Mouse (Mus musculus) monocyte, adult 2 months (primary cell): ENCODE measurements around the gene Krtcap2.

Experiments used
- DNase-seq, 2 experiments: peaks; one replicate each; pipeline ENCODE4 v3.0.0; 2022; ENCODE audit warnings: low spot score in 2 of 2, low read depth in 1 of 2

The Krtcap2 gene

GRCm38 (mm10) chr3:89280606-89281511 is 35.1 kb downstream of the Krtcap2 start, which contains the start of gene Efna1:
Efna1 (minus strand) TSS chr3:89281142.
- no peak for DNase-seq

GRCm38 (mm10) chr3:89281579-89282290 is 36.0 kb downstream of the Krtcap2 start:
- DNase-seq, result peak; percentile 39 to 66

DNA sequence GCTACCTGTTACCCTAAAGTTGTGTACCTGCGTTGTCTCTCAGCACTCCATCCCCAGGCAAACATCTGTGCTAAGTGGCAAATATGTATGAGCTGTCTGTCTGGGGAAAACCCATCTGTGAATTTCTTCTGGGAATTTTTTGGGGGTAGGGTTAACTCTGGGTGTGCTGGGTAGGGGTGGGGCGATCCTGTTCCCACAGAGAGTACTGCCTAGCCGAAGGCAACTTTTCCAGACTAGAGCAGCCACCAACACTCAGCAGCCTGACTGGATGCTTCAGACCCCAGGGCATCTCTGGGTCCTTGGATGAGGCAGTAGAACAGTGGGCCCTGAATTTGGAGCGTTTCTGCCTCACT is 36.5 kb downstream of the Krtcap2 start:
- DNase-seq, result no peak

- DNase-seq, result no peak
Observed at GRCm38 (mm10) chr3:89284261-89284660, 38.5 kb downstream of the Krtcap2 start.

DNA sequence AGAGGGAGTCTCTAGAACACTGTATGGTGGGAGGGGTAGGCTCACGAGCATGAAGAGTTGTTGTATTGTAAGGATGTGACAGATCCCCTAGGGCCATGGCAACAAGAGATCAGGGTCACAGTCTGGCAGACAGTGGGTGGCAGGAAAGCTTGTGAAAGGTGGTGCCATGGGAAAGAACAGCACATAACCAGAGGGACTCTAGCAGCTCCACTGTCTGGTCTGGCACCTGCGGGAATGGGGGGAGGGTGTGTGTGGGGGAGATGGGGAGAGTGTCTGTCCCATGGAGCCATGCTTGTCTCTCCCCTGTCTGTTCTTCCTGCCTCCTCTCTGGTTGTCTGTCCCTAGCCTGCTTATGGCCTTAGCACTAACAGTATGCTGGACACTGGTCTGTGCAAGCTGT is 39.8 kb downstream of the Krtcap2 start:
- DNase-seq, result no peak

GRCm38 (mm10) chr3:89287286-89287685 is 41.5 kb downstream of the Krtcap2 start:
- DNase-seq, result no peak

- no peak for DNase-seq
Observed at GRCm38 (mm10) chr3:89288503-89288928, 42.8 kb downstream of the Krtcap2 start.

DNA sequence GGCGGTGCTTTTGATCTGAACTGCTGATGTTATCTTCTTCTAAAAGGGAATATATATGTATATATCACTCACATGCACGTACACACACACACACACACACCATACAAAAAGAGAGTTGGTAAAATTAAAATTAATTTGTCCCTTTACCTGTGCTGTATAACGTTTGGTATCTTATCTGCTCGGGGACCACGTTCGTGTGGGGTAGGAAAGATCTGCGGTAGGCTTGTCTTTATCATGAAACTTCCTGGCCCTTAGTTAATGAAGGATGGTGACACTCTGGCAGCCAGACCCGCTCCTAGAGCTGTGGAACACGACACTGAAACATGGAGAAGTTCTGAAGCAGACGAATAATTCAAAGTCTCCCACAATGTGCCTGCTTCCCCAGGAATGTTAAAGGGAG is 46.1 kb downstream of the Krtcap2 start:
- DNase-seq, result no peak

- no peak for DNase-seq
Observed at GRCm38 (mm10) chr3:89292303-89292702, 46.5 kb downstream of the Krtcap2 start.

DNA sequence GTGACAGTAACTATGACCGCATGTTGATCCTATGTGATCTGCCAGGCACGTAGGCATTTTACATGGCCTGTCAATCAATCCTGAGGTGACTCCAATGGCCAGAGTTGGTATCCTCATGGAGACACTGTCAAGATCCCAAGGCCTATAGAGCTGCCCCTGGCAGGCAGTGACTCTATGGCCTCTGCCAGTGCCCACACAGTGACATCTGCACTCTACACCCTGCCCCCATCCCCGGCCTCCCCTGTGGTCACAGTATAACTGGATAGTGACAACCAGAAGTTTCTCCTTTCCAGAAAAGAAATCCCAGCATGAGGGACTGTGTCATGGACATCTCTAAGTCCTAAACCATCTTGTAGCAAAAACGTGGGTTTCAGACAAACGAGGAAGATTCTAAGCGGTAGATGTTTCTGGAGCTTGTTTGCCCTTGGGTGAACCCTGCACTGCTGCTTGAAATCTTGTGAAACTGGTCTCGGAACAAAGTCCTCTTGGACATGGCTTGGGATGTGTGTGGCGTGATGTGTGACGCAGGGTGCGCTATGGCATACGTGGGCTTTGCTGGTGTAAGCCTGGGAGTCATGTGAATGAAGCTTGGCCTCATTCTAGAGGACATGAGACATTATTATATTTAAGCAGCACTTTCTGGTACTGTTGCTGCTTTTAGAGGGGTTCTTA is 47.6 kb downstream of the Krtcap2 start:
- no peak for DNase-seq

DNA sequence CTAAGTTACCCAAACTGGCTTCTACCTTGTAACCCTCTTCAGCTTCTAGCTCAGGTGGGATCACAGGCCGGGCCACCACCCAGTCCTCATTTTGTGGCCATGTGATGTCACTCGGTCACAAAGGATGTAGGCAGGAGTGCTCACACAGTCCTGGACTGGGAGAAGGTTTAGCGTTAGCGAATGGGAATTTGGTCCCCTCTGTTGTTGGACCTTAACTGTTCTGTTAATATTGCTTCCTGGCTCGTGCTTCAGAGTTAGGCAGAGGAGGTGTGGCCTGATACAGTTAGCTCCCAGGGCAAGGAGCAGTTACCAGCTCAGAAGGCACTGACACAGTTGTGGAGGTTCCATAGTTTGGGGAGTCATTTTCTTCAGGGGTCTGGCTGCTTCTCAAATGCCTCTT is 48.4 kb downstream of the Krtcap2 start:
- DNase-seq, result no peak

- no peak for DNase-seq
Observed at GRCm38 (mm10) chr3:89295685-89296230, 50.0 kb downstream of the Krtcap2 start.

- DNase-seq, result no peak
Observed at GRCm38 (mm10) chr3:89296761-89297396, 51.1 kb downstream of the Krtcap2 start.

DNA sequence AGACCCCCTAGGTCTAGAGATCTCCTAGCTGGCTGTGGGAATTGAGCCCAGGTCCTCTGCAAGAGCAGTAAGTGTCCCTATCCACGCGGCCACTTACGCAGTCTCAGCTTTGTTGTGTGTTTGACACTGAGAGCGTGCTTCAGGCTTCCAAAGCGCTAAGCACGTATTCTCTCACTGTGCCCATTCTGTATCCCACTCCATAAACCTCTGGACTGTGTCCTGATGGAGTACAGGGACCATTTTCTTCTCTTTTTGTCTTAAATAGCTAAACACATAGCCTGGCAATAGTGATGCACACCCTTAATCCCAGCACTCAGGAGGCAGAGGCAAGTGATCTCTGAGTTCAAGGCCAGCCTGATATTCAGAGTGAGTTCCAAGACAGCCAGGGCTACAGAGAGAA is 53.1 kb downstream of the Krtcap2 start:
- no peak for DNase-seq

- no peak for DNase-seq
Observed at GRCm38 (mm10) chr3:89299499-89299898, 53.7 kb downstream of the Krtcap2 start.
